Mouse (Mus musculus): ENCODE data around the gene Slu7.
A peak's percentile ranks its signal among the peaks of the same experiment; 100 is the strongest.

GRCm38 (mm10) chr11:43424386-43424785 lies 9.2 kb upstream of the Slu7 start:
- TF ChIP-seq CTCF (IDR thresholded peaks at IDR 0.05; ENCODE audit: low read depth): peak; percentile 15; the same call in 1 of the 2 replicates
- no peak for TF ChIP-seq EP300 (IDR thresholded peaks at IDR 0.05; ENCODE audit: low read depth)

Measured in heart, postnatal 0 days (tissue).